Mouse (Mus musculus): Measurements from ENCODE around the gene Pak4. TPM values are rescaled to one million over a fixed set of nuclear protein-coding genes. Genes with fewer than 3 reads are reported as not detected.

Gene Pak4
- total RNA-seq, 2 experiments from 2014 or later, result 28.0 to 30.0 TPM

GRCm38 (mm10) chr7:28591862-28592261 is 6.1 kb downstream of the Pak4 start:
- DNase-seq, result no peak

GRCm38 (mm10) chr7:28587644-28588043 is 10.3 kb downstream of the Pak4 start:
- no peak for DNase-seq

- DNase-seq, result peak; percentile 82 to 85
These were observed 11.1 kb downstream of the Pak4 start for GRCm38 (mm10) chr7:28586663-28587411.

GRCm38 (mm10) chr7:28585001-28585400 is 13.0 kb downstream of the Pak4 start:
- no peak for DNase-seq

- DNase-seq, result no peak
These were observed 13.5 kb downstream of the Pak4 start for GRCm38 (mm10) chr7:28584468-28584867.

GRCm38 (mm10) chr7:28583570-28584344 is 14.2 kb downstream of the Pak4 start:
- DNase-seq, result no peak

- DNase-seq, result no peak
These were observed 15.1 kb downstream of the Pak4 start for GRCm38 (mm10) chr7:28582841-28583240.

GRCm38 (mm10) chr7:28581721-28582120 is 16.3 kb downstream of the Pak4 start:
- DNase-seq, result no peak

GRCm38 (mm10) chr7:28579826-28580225 is 18.2 kb downstream of the Pak4 start:
- DNase-seq, result no peak

- DNase-seq, result peak; percentile 29 to 40
These were observed 19.4 kb downstream of the Pak4 start for GRCm38 (mm10) chr7:28578543-28579053.

GRCm38 (mm10) chr7:28577826-28578542 is 20.0 kb downstream of the Pak4 start:
- DNase-seq, result peak; percentile 53 to 55

GRCm38 (mm10) chr7:28576271-28576914 is 21.6 kb downstream of the Pak4 start:
- no peak for DNase-seq

GRCm38 (mm10) chr7:28575597-28575996 is 22.4 kb downstream of the Pak4 start:
- DNase-seq, result no peak

- DNase-seq, result no peak
These were observed 24.7 kb downstream of the Pak4 start for GRCm38 (mm10) chr7:28573236-28573635.

- DNase-seq, result no peak
These were observed 25.3 kb downstream of the Pak4 start for GRCm38 (mm10) chr7:28572689-28573088.

- peak; percentile 66 to 73 for DNase-seq
These were observed 26.9 kb downstream of the Pak4 start for GRCm38 (mm10) chr7:28570982-28571682.

GRCm38 (mm10) chr7:28570291-28570981 is 27.5 kb downstream of the Pak4 start:
- DNase-seq, result peak; percentile 52 to 63

GRCm38 (mm10) chr7:28568253-28568652 is 29.7 kb downstream of the Pak4 start:
- DNase-seq, result peak; percentile 59 to 77

GRCm38 (mm10) chr7:28567539-28567938 is 30.4 kb downstream of the Pak4 start:
- no peak for DNase-seq

- DNase-seq, result no peak
These were observed 32.6 kb downstream of the Pak4 start for GRCm38 (mm10) chr7:28565407-28565806.

- no peak for DNase-seq
These were observed 35.0 kb downstream of the Pak4 start for GRCm38 (mm10) chr7:28562951-28563350.
